Mouse (Mus musculus) midbrain, embryonic 16.5 days (tissue): Measurements from ENCODE around the gene Baz2b. TPM values are rescaled to one million over a fixed set of nuclear protein-coding genes. Genes with fewer than 3 reads are reported as not detected.

ENCODE experiments used
- ATAC-seq: fragments of 200-750 bp; cut with Nextera tagmentation; 2 replicates; pipeline ENCODE4 v1.8.0; 2017; ENCODE audit warnings: moderate TSS enrichment
- H3K27ac ChIP-seq: fragments of 300-500 bp; sonication (generic); 2 replicates; pipeline ENCODE4 v1.5.1; 2014; ENCODE audit warnings: mild to moderate bottlenecking, low read length, mixed read lengths
- H3K27me3 ChIP-seq: fragments of 300-500 bp; sonication (generic); 2 replicates; pipeline ENCODE4 v1.6.1; 2014; ENCODE audit warnings: low read depth, low read length, mixed read lengths; ENCODE audit not compliant: control insufficient read depth, insufficient read depth
- H3K36me3 ChIP-seq: fragments of 300-500 bp; sonication (generic); 2 replicates; pipeline ENCODE4 v1.6.1; 2014; ENCODE audit warnings: mild to moderate bottlenecking, low read length, moderate library complexity, mixed read lengths; ENCODE audit not compliant: control insufficient read depth, insufficient read depth
- H3K4me1 ChIP-seq: fragments of 300-500 bp; sonication (generic); 2 replicates; pipeline ENCODE4 v1.6.1; 2014; ENCODE audit warnings: mild to moderate bottlenecking, low read length, mixed read lengths; ENCODE audit not compliant: control insufficient read depth, insufficient read depth
- H3K4me2 ChIP-seq: fragments of 300-500 bp; sonication (generic); 2 replicates; pipeline ENCODE4 v1.6.1; 2014; ENCODE audit warnings: mild to moderate bottlenecking, low read length, mixed read lengths
- H3K4me3 ChIP-seq: fragments of 300-500 bp; sonication (generic); 2 replicates; pipeline ENCODE4 v1.5.1; 2014; ENCODE audit warnings: low read depth, mild to moderate bottlenecking, low read length, moderate library complexity, mixed read lengths
- H3K9ac ChIP-seq: fragments of 300-500 bp; sonication (generic); 2 replicates; pipeline ENCODE4 v1.6.1; 2014; ENCODE audit warnings: low read depth, low read length, mixed read lengths
- H3K9me3 ChIP-seq: fragments of 300-500 bp; sonication (generic); replicated peaks from 2 replicates; pipeline ENCODE4 v1.6.1; 2014; ENCODE audit warnings: mild to moderate bottlenecking, low read length, mixed read lengths; ENCODE audit not compliant: control insufficient read depth, poor library complexity, severe bottlenecking
- WGBS: fragments of 180-500 bp; shearing (Covaris S2); extraction: QIAGEN DNeasy Blood & Tissue Kit; methylation state at CpG from one replicate; pipeline ENCODE4 v1.1.7; 2014; 5-methylcytosine and 5-hydroxymethylcytosine counted together
- polyA plus RNA-seq: library from polyadenylated mRNA; unstranded; fragments of >200 nt; fragmentation: Nextera tagmentation; extraction: Ambion mirVana; gene quantifications from 2 replicates; pipeline ENCODE4 v1.2.1, GENCODE M21; 2015

Gene Baz2b
- polyA plus RNA-seq, 1 experiment from 2014 or later, result 75.3 TPM

DNA sequence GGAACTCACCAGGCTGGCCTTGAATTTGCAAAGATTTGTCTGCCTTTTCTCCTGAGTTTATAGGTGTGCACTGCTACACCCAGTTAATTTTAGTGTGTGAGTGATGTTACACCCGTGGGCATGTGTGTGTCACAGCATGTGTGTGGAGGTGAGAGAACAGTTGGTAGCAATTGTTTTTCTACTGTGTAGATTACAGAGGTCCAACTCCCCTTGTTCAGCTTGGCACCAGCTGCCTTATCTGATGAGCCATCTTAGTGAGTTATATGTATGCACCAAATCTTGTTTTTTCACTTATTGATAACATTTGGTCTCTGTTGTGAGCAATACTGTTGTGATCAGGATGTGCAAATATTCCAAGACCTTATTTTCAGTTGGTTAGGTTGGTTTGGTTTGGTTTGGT lies 13.8 kb upstream of the Baz2b start:
- Histone ChIP-seq H3K36me3 (no peaks in the 10 kb centered on the region), H3K4me2 (no peak overlapping the region), H3K4me1 (peaks cover 6% of the 10 kb centered on the region; the same call in 1 of the 2 replicates), H3K9me3 (no peaks in the 10 kb centered on the region), H3K9ac (no peak overlapping the region), H3K4me3 (no peak overlapping the region), H3K27ac (no peak overlapping the region), H3K27me3 (no peaks in the 10 kb centered on the region)
- no peak for ATAC-seq
- WGBS, result 82% methylated on average over 1 of the region's 1 CpGs

DNA sequence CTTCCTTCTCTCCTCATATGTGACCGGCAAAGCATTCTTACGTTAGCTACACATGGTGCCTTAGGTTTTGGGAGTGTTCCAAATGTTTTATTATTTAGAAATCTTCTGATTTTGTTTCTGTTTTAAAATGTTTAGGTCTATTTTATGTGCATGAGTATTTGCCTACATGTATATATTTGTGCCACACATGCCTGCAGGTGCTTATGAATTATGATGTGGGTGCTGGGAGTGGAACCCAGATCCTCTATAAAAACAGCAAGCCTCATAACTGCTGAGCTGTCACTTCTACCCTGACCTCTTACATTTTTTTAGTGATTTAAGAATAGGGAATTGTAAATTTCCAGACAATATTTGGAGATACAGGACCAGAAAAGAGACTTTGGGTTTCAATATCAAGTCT lies 12.3 kb upstream of the Baz2b start:
- peaks cover 13% of the 10 kb centered on the region for H3K4me1 ChIP-seq
- H3K27me3 ChIP-seq, result no peaks in the 10 kb centered on the region
- H3K4me2 ChIP-seq, result no peak overlapping the region
- H3K9me3 ChIP-seq, result no peaks in the 10 kb centered on the region
- WGBS, result 79% methylated on average over 2 of the region's 2 CpGs
- no peak for ATAC-seq
- H3K9ac ChIP-seq, result no peak overlapping the region
- H3K4me3 ChIP-seq, result no peak overlapping the region
- H3K27ac ChIP-seq, result no peak overlapping the region
- H3K36me3 ChIP-seq, result no peaks in the 10 kb centered on the region

DNA sequence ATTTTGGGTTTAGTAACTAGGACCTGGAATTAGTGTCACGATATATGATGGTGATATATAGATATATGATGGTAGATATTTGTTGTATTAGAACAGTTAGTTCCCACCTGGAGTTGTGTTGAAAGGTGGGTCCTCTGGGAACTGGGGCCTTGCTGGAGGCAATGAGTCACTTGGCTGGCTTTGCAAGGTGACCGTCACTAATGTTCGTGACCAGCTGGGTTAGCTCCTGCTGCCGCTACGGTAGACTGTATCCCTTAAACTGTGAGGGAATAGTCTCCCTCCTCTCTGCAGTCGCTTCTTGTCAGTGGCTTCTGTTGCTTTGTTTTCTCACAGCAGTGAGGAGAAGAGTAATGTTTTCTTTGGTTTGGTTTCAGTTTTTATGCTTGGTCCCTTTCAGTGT lies 11.6 kb upstream of the Baz2b start:
- Histone ChIP-seq H3K4me1 (peaks cover 13% of the 10 kb centered on the region), H3K36me3 (no peaks in the 10 kb centered on the region), H3K4me3 (no peak overlapping the region), H3K27ac (no peak overlapping the region), H3K4me2 (no peak overlapping the region), H3K9me3 (no peaks in the 10 kb centered on the region), H3K9ac (no peak overlapping the region), H3K27me3 (no peaks in the 10 kb centered on the region)
- WGBS, result 65% methylated on average over 6 of the region's 6 CpGs
- no peak for ATAC-seq

DNA sequence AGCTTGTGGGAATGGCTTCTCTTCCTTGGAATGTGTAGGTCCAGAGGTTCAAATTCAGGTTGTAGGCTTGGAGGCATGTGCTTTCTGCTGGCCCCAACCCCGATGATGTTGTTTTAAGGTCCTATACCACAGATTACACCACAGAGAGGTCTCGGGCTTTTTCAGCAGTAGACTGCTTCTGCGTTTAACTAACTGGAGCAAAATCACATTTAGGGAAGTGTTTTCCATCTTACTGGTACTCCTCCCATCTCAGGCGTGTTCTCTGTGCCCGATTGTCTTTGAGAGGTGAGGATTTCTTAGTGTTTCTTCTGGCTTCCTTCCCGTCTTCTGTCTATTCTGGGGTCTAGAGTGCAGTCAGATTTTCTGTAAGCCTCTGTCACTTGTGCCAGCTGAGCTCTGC lies 8.0 kb upstream of the Baz2b start:
- 90% methylated on average over 6 of the region's 6 CpGs for WGBS
- no peak for ATAC-seq
- Histone ChIP-seq H3K4me3 (no peak overlapping the region), H3K9me3 (no peaks in the 10 kb centered on the region), H3K9ac (no peak overlapping the region), H3K4me2 (no peak overlapping the region), H3K27me3 (no peaks in the 10 kb centered on the region), H3K27ac (no peak overlapping the region), H3K4me1 (peaks cover 25% of the 10 kb centered on the region), H3K36me3 (no peaks in the 10 kb centered on the region)

DNA sequence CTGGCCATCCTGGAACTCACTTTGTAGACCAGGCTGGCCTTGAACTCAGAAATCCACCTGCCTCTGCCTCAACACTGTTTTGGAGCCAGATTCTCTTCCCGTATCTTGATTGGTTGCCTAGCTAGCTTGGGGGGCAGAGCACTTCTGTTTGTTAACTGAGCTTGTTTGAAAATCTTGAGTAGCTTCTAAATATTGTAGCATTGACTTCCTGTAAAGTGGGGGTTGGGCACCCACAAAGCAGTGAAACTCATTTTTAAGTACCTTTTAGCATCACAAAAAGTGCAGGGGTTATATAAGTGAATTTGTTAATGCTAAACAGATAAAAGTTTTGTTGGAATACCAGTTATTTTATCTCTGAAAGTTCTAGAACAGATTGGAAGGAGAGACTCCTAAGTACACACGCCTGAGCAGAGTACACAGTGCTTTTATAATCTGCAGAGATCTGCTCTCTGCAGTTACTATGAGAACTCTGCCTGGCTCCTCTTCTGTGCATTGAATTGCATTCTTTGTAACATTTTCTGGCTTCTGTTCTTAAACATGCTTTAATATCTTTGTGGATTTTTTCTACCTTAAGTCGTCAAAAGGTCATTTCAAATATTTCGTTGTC lies 7.0 kb upstream of the Baz2b start:
- no peaks in the 10 kb centered on the region for H3K36me3 ChIP-seq
- peaks cover 34% of the 10 kb centered on the region for H3K4me1 ChIP-seq
- no peak overlapping the region for H3K4me3 ChIP-seq
- H3K27me3 ChIP-seq, result no peaks in the 10 kb centered on the region
- no peak for ATAC-seq
- no peaks in the 10 kb centered on the region for H3K9me3 ChIP-seq
- no peak overlapping the region for H3K9ac ChIP-seq
- no peak overlapping the region for H3K4me2 ChIP-seq
- H3K27ac ChIP-seq, result no peak overlapping the region
- WGBS, result 89% methylated on average over 4 of the region's 4 CpGs

DNA sequence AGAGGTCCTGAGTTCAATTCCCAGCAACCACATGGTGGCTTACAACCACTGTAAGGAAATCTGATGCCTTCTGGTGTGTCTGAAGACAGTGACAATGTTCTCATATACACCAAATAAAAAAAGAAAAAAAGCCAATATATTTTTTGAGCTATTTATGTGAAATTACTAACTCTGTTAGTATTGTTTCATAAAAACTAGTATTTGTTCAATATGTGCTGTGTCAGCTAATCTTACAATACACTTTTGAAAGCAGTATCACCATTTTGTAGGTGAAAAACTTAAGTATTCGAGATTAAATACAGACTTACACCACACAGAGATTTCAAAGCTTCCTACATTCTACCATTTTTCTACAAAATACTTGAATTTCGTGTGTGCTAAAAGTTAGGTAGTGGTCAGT lies 5.0 kb upstream of the Baz2b start:
- Histone ChIP-seq H3K4me2 (no peak overlapping the region), H3K9ac (no peak overlapping the region), H3K27ac (no peak overlapping the region), H3K4me1 (peaks cover 37% of the 10 kb centered on the region), H3K27me3 (no peaks in the 10 kb centered on the region), H3K4me3 (no peak overlapping the region), H3K9me3 (no peaks in the 10 kb centered on the region), H3K36me3 (no peaks in the 10 kb centered on the region)
- 98% methylated on average over 2 of the region's 2 CpGs for WGBS
- no peak for ATAC-seq

DNA sequence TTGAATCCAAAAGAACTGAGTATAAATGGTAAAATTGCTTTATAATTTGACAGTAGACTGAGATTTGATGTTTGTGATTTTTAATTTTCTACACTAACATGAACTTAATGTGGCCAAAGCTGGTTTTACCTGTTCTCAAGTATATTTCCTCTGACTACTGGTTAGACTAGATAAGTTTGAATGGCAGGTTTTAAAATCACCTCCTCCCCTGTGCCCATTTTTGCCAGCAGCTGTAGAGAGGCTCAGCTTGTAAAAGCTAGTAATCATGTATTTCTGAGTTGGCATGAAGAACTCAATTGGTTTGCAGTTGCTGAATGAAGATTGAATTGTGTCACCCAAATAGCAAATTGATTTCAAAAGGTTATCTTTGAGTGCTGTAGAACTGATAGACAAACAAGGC lies 2.8 kb upstream of the Baz2b start:
- Histone ChIP-seq H3K4me2 (no peak overlapping the region), H3K27ac (no peak overlapping the region), H3K4me1 (peaks cover 44% of the 10 kb centered on the region), H3K36me3 (no peaks in the 10 kb centered on the region), H3K9me3 (no peaks in the 10 kb centered on the region), H3K9ac (no peak overlapping the region), H3K4me3 (no peak overlapping the region), H3K27me3 (no peaks in the 10 kb centered on the region)
- ATAC-seq, result no peak

DNA sequence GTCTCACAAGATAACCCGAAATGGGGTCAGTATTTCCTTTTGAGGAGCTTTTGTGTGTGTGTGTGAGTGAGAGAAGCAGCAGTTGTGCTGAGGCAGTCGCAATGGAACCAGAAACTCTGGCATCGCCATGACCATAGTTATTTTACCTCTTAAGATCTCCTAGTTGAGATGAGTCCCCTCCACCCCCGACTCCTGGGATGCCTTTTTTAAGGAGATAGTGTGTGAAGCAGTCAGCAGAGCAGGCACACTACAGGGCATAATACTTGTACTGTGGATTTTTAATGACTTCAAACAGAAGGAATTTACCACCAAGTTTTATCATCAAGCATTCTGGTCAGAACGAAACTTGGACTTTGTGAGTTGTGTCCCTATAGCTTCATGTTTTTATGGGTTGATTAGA lies 1.2 kb upstream of the Baz2b start:
- H3K36me3 ChIP-seq, result no peaks in the 10 kb centered on the region
- no peaks in the 10 kb centered on the region for H3K27me3 ChIP-seq
- H3K4me1 ChIP-seq, result peaks cover 44% of the 10 kb centered on the region
- ATAC-seq, result no peak; the same call in 1 of the 2 replicates
- H3K4me3 ChIP-seq, result peak overlapping the region; percentile 82
- peak overlapping the region; percentile 95 for H3K9ac ChIP-seq
- no peak overlapping the region for H3K27ac ChIP-seq
- peak overlapping the region; percentile 69 for H3K4me2 ChIP-seq
- WGBS, result 19% methylated on average over 5 of the region's 5 CpGs
- H3K9me3 ChIP-seq, result no peaks in the 10 kb centered on the region

DNA sequence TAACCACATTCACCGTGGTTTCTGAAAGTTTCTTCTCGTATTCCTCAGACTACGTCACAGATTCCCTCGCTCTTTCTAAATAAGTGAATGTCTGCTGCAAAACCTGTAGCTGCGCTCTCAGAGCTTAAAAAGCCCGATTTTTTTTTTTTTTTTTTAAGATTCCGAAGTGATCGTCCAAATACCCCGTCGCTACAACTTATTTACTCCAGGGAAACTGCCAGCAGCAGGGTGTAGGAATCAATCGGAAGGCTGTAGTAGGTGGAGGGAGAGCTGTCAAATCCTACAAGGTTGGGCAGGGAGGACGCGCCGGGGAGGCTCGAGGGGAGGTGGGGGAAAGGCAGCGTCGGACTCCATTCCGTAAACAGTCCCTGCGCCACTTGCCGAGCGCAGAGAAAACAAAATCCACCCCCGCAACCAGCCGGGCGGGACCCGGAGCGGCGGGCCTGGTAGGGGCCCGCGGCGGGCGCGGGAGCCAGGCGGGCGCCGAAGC lies 472 bp downstream of the Baz2b start:
- Histone ChIP-seq H3K9ac (peak overlapping the region; percentile 95), H3K4me1 (peaks cover 40% of the 10 kb centered on the region), H3K4me3 (peak overlapping the region; percentile 82), H3K27ac (peak overlapping the region; percentile 93), H3K9me3 (no peaks in the 10 kb centered on the region), H3K4me2 (peak overlapping the region; percentile 66), H3K27me3 (no peaks in the 10 kb centered on the region), H3K36me3 (no peaks in the 10 kb centered on the region)
- peak; percentile 59 for ATAC-seq
- WGBS, result under 1% methylated on average over 30 of the region's 35 CpGs
